Comparison of ENCODE assay signal across 8 mouse cellular contexts in the genomic region with DNA sequence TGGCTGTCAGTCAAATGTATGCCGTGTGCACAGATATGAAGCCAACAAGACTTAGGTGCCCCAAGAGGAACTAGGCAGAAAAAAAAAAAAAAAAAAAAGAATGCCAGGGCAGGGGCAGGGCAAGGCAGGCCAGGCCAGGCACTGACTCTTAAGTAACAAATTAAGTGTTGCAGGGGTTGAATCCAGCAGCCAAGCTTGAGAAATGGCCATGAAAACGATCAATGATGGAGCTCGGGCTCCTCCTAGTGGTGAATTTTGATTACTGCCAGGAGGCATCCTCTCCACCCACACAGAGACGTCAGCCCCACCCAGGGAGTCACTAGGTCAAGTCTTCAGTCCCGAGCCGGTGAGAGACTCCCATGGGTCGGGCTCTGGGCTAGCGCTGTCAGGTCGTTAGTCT. TPM values are rescaled to one million over a fixed set of nuclear protein-coding genes. Genes with fewer than 3 reads are reported as not detected.
DNase-seq lines count a peak whose midpoint lies in the region; ATAC-seq lines count a peak whose summit lies in the region.

No protein-coding gene starts in this region.

- 6% methylated on average over 9 of the region's 9 CpGs for WGBS in hindbrain, embryonic 14.5 days

- peak overlapping the region; percentile 28 for H3K4me2 ChIP-seq in hindbrain, embryonic 14.5 days (replicated peaks)

- H3K36me3 ChIP-seq in hindbrain, embryonic 14.5 days (replicated peaks; ENCODE audit: control insufficient read depth, insufficient read depth) = no peaks in the 10 kb centered on the region

- 0 out of 2 replicates have a peak, but pooled peaks cover 6% of the 10 kb centered on the region for H3K4me1 ChIP-seq in hindbrain, embryonic 14.5 days (replicated peaks; ENCODE audit: control insufficient read depth, insufficient read depth, low read length)

- no peaks in the 10 kb centered on the region for H3K27me3 ChIP-seq in hindbrain, embryonic 14.5 days (ENCODE audit: control insufficient read depth, insufficient read depth, low read length)

- peak; percentile 82 for DNase-seq in R1 (ENCODE audit: low read depth, low spot score)
- DNase-seq in cerebellum, postnatal 14 days = peak; percentile 90 to 91
- DNase-seq in frontal cortex, postnatal 36 days (ENCODE audit: low spot score in 2 of 2) = peak; percentile 85 to 89
- DNase-seq in hindbrain, embryonic 14.5 days (ENCODE audit: low spot score) = peak; percentile 92
- DNase-seq in layer of hippocampus, postnatal 25 days (ENCODE audit: extremely low spot score in 1 of 2, low spot score in 1 of 2) = peak; percentile 69 to 85
- peak; percentile 86 to 89 for DNase-seq in right cerebral cortex, adult 2 months (ENCODE audit: low spot score in 2 of 2)
- peak; percentile 40 for DNase-seq in urinary bladder, postnatal 10 days (ENCODE audit: low spot score)

- H3K9me3 ChIP-seq in hindbrain, embryonic 14.5 days (ENCODE audit: control insufficient read depth, low read length) = no peaks in the 10 kb centered on the region

- no peak overlapping the region for H3K27ac ChIP-seq in hindbrain, embryonic 14.5 days

- no peak overlapping the region for H3K4me3 ChIP-seq in hindbrain, embryonic 14.5 days (replicated peaks; ENCODE audit: low read length)

- 0 out of 2 replicates have a peak overlapping the region, but pooled peaks have one; percentile 4 for H3K9ac ChIP-seq in hindbrain, embryonic 14.5 days

- peak; percentile 80; the same call in 1 of the 2 replicates for ATAC-seq in hindbrain, embryonic 14.5 days (ENCODE audit: low FRiP score)
- ATAC-seq in megakaryocyte, adult 5-6 weeks (ENCODE audit: poor library complexity, severe bottlenecking) = peak; percentile 92

RNA-seq across cellular contexts. Expression of gene Gm26657, which starts 54.7 kb away (rescaled TPM):
- not detected in 2 replicates for polyA plus RNA-seq in hindbrain, embryonic 14.5 days (2014; fragmentation: Nextera tagmentation; extraction: Ambion mirVana)
- not detected for total RNA-seq in layer of hippocampus, postnatal 25 days (2021)
- not detected in 2 replicates for total RNA-seq in megakaryocyte, adult 5-6 weeks (2015)
- total RNA-seq in megakaryocyte, adult 5-6 weeks (2017) = not detected in 2 replicates

RNA-seq across cellular contexts. Expression of gene Actl7b, which starts 56.1 kb away (rescaled TPM):
- not detected in 2 replicates for polyA plus RNA-seq in hindbrain, embryonic 14.5 days (2014; fragmentation: Nextera tagmentation; extraction: Ambion mirVana)
- under 1 TPM in 1 of 2 experiments, not detected in 1; 0.25 TPM for total RNA-seq in layer of hippocampus, postnatal 25 days (2021)
- total RNA-seq in megakaryocyte, adult 5-6 weeks (2015) = 0.13 TPM in 1 of 2 replicates, not detected in the other
- not detected in 2 replicates for total RNA-seq in megakaryocyte, adult 5-6 weeks (2017)

RNA-seq across cellular contexts. Expression of gene Actl7a, which starts 58.1 kb away (rescaled TPM):
- polyA plus RNA-seq in hindbrain, embryonic 14.5 days (2014; fragmentation: Nextera tagmentation; extraction: Ambion mirVana) = not detected in 2 replicates
- total RNA-seq in layer of hippocampus, postnatal 25 days (2021) = not detected
- not detected in 2 replicates for total RNA-seq in megakaryocyte, adult 5-6 weeks (2015)
- not detected in 2 replicates for total RNA-seq in megakaryocyte, adult 5-6 weeks (2017)

Comparison
In these comparisons a context has a peak if more than half of its experiments do, and no peak if none do; other contexts are left out.
1. DNase-seq: peak in every context shown above with its lines; median percentile 92 in hindbrain, embryonic 14.5 days; 90 in cerebellum, postnatal 14 days; 88 in right cerebral cortex, adult 2 months; 87 in frontal cortex, postnatal 36 days; 82 in R1; 77 in layer of hippocampus, postnatal 25 days; 40 in urinary bladder, postnatal 10 days.